Mouse (Mus musculus): ENCODE results near the gene Etl4. TPM values are rescaled to one million over a fixed set of nuclear protein-coding genes. Genes with fewer than 3 reads are reported as not detected.
A peak's percentile ranks its signal among the peaks of the same experiment; 100 is the strongest.

Gene Etl4
- polyA plus RNA-seq (2014; fragmentation: Nextera tagmentation; extraction: Ambion mirVana), result 33.4 and 34.7 TPM in 2 replicates

DNA sequence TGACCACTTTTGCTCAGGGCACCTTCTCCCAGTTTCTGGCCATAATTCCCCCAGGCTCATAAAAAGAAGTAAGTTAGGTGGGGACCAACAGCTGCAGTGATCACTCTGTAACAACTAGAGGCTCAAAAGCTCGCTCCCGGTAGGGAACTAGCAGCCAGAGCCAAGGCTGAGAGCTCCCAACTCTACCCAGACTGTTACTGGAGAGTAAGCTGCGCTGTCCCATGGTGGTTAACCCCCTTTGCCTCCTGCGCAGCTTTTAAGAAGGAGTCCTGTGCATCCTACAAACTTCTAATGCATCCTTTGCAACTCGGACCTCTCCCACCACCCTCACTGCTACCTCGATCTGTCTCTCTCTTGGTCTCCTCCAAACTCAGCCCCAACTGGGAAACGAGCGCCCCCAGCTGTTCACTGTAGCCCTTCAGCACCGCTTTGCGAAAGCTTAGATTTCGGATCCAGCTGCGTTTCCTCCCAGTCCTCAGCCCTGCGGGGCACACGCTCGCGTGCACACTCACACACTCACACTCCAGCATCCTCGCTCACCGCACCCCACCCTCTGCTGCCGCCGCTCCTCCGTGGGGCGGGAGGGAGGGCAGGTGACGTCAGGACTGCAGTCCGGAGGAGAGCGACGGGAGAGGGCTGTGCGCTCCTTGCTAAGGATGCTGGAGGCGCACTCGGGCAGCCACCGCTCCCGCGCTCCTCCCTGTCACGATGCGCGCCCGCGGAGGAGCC lies at the start of gene Etl4:
Gene Etl4, plus strand, starts transcription at position 610 of the 729 bp plus-strand sequence.
- Histone ChIP-seq H3K4me3 (ENCODE audit: low read depth, low read length) (peak within 1 kb of the TSS; percentile 44), H3K36me3 (ENCODE audit: insufficient read depth) (no peaks in the 10 kb centered on the region), H3K4me2 (peak within 1 kb of the TSS; percentile 90), H3K4me1 (ENCODE audit: insufficient read depth) (no peaks in the 10 kb centered on the region), H3K27ac (ENCODE audit: low read depth) (no peak within 1 kb of the TSS), H3K9me3 (ENCODE audit: low read depth, low read length) (no peaks in the 10 kb centered on the region), H3K9ac (peak within 1 kb of the TSS; percentile 33), H3K27me3 (ENCODE audit: insufficient read depth, low read length) (peaks cover 27% of the 10 kb centered on the region)
- DNase-seq, result peak; percentile 84
- ATAC-seq (ENCODE audit: insufficient read depth), result peak; percentile 91
- under 1% methylated on average over 31 of the region's 37 CpGs for WGBS
- TF ChIP-seq CTCF (IDR thresholded peaks at IDR 0.05; ENCODE audit: low read depth), result peak; percentile 64

DNA sequence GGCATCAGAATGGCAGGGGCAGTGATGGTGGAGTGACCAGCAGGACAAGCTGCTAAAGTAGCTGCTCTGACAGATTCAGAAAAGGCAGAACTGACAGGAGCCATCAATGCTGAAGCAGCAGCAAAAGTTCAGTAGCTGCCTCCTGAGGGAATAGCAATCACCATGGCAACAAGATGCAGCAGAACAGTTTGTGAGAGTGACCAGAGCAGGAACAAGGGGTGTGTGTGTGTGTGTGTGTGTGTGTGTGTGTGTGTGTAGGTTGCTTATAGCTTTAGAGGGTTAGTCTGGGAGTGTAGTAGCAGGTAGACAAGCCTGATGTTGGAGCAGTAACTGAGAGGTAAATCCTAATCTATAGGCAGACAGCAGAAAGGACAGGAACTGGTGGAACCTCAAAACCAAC lies 40.4 kb upstream of the Etl4 start:
- ATAC-seq (ENCODE audit: insufficient read depth) (no peak), DNase-seq (no peak)
- Histone ChIP-seq H3K9me3 (ENCODE audit: low read depth, low read length) (no peaks in the 10 kb centered on the region), H3K4me2 (no peak overlapping the region), H3K9ac (no peak overlapping the region), H3K27ac (ENCODE audit: low read depth) (no peak overlapping the region), H3K36me3 (ENCODE audit: insufficient read depth) (no peaks in the 10 kb centered on the region), H3K4me1 (ENCODE audit: insufficient read depth) (no peaks in the 10 kb centered on the region), H3K27me3 (ENCODE audit: insufficient read depth, low read length) (no peaks in the 10 kb centered on the region), H3K4me3 (ENCODE audit: low read depth, low read length) (no peak overlapping the region)
- TF ChIP-seq CTCF (IDR thresholded peaks at IDR 0.05; ENCODE audit: low read depth), result no peak

DNA sequence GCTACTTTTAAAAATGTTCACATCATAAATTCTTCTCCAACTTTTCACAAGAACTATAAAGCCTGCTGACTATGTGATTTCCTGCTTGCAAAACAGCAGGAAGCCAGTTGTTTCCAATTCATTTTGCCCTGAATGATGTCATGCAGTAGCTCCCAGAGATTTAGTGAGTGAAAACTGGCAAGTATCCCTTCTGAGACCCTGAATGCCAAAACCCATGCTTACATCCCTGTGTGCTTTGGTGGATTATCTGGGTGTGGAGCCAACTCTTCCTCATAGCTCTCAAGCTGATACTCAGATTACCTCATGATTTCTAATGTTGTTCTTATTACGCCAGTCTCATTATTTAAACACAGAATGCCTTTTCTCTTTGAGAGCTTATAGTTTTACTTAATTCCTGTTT lies 37.7 kb upstream of the Etl4 start:
- no peak for TF ChIP-seq CTCF (IDR thresholded peaks at IDR 0.05; ENCODE audit: low read depth)
- ATAC-seq (ENCODE audit: insufficient read depth), result no peak
- H3K4me3 ChIP-seq (ENCODE audit: low read depth, low read length), result no peak overlapping the region
- H3K9me3 ChIP-seq (ENCODE audit: low read depth, low read length), result no peaks in the 10 kb centered on the region
- no peaks in the 10 kb centered on the region for H3K4me1 ChIP-seq (ENCODE audit: insufficient read depth)
- no peak overlapping the region for H3K4me2 ChIP-seq
- 63% methylated on average over 1 of the region's 1 CpGs for WGBS
- H3K36me3 ChIP-seq (ENCODE audit: insufficient read depth), result no peaks in the 10 kb centered on the region
- DNase-seq, result peak; percentile 66
- no peak overlapping the region for H3K9ac ChIP-seq
- no peak overlapping the region for H3K27ac ChIP-seq (ENCODE audit: low read depth)
- H3K27me3 ChIP-seq (ENCODE audit: insufficient read depth, low read length), result no peaks in the 10 kb centered on the region

DNA sequence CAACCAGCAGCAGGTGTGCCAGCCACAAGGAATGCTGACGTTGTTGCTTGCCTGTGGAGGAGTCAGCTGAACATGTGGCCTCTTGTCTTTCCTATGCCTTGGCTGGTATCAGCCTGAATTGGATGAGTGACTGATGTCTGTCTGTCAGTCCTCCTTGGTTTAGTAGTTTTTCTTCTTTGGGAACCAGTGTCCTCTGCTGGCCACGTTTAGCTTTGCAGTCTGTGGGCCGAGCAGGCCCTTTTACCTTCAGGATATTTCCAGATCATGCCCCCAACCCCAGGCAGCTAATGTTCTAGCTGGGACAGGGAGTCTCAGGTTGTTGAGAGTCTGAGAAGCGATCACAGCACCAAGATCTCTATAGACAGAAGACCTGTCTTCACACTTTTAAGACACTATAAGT lies 18.7 kb upstream of the Etl4 start:
- H3K36me3 ChIP-seq (ENCODE audit: insufficient read depth), result no peaks in the 10 kb centered on the region
- no peaks in the 10 kb centered on the region for H3K27me3 ChIP-seq (ENCODE audit: insufficient read depth, low read length)
- DNase-seq (no peak), ATAC-seq (ENCODE audit: insufficient read depth) (no peak)
- no peak overlapping the region for H3K9ac ChIP-seq
- no peak overlapping the region for H3K27ac ChIP-seq (ENCODE audit: low read depth)
- H3K4me1 ChIP-seq (ENCODE audit: insufficient read depth), result no peaks in the 10 kb centered on the region
- peak; percentile 49 for TF ChIP-seq CTCF (IDR thresholded peaks at IDR 0.05; ENCODE audit: low read depth)
- WGBS, result 36% methylated on average over 4 of the region's 4 CpGs
- no peak overlapping the region for H3K4me3 ChIP-seq (ENCODE audit: low read depth, low read length)
- no peaks in the 10 kb centered on the region for H3K9me3 ChIP-seq (ENCODE audit: low read depth, low read length)
- no peak overlapping the region for H3K4me2 ChIP-seq

DNA sequence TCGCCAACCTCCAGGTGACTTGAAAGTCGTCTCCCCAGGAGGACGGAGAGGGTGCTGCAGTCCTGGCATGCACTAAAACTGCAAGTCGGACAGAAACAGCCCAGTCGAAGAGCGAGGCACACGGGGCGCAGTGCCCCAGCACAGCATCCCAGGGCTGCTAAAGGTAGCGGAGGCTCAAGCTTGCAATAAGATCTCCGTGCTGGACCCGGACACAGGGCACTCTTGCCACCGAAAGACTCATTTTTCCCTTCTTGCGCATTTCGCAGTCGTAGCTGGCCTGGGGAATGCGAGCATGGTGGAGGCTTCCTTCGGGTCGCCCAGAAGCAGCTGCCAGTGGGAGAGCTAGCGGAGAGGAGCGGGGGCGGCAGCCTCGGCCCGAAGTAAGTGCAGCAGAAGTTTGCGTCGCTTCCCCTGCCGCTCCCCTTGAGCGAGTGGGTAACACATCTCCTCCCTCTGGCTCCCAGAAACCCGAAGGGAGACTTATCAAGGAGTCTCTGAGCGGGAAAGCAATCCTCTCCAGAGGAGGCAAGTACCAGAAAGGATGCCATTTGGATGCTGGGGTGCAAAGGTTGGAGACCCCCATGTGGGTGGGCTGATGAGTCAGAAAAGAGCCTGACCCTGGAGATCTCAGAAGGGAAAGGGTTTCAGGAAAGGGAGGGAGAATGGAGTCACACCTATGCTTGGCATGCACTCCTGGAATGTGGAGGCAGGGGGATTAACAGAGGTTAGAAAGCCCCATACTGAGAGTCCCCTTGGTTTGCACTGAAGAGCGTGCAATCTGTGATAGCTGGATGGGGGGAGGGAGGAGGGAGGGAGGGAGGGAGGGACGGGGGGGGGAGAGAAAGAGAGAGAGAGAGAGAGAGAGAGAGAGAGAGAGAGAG lies 560 bp downstream of the Etl4 start:
- TF ChIP-seq CTCF (IDR thresholded peaks at IDR 0.05; ENCODE audit: low read depth), result no peak
- Histone ChIP-seq H3K4me1 (ENCODE audit: insufficient read depth) (no peaks in the 10 kb centered on the region), H3K27ac (ENCODE audit: low read depth) (no peak overlapping the region), H3K9me3 (ENCODE audit: low read depth, low read length) (no peaks in the 10 kb centered on the region), H3K27me3 (ENCODE audit: insufficient read depth, low read length) (peaks cover 27% of the 10 kb centered on the region), H3K4me3 (ENCODE audit: low read depth, low read length) (peak overlapping the region; percentile 44), H3K36me3 (ENCODE audit: insufficient read depth) (no peaks in the 10 kb centered on the region), H3K9ac (peak overlapping the region; percentile 33; the same call in 1 of the 2 replicates), H3K4me2 (peak overlapping the region; percentile 90)
- DNase-seq, result peak; percentile 42
- WGBS, result 1% methylated on average over 31 of the region's 31 CpGs
- peak; percentile 68 for ATAC-seq (ENCODE audit: insufficient read depth)

DNA sequence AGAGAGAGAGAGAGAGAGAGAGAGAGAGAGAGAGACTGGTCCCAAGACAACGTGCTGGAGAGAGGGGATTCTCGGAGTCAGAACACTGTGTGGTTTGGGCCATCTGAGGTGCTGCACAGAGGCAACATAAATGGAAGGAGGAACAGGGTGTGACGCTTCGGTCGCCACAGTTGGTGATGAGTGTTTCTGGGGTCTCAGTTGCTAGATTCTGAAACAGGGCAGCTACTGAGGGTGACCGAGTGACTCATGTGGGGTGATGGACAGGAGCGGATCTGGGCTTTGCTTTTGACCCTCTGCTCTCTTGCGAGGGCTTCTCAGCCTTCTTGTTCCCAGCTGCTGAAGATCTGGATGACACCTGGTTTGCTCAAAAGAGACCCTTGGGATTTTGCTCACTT lies 1.2 kb downstream of the Etl4 start:
- H3K36me3 ChIP-seq (ENCODE audit: insufficient read depth), result no peaks in the 10 kb centered on the region
- DNase-seq, result no peak
- no peak overlapping the region for H3K27ac ChIP-seq (ENCODE audit: low read depth)
- H3K4me2 ChIP-seq, result no peak overlapping the region
- no peak for ATAC-seq (ENCODE audit: insufficient read depth)
- H3K27me3 ChIP-seq (ENCODE audit: insufficient read depth, low read length), result peaks cover 27% of the 10 kb centered on the region
- H3K4me3 ChIP-seq (ENCODE audit: low read depth, low read length), result no peak overlapping the region
- 3% methylated on average over 8 of the region's 8 CpGs for WGBS
- H3K4me1 ChIP-seq (ENCODE audit: insufficient read depth), result no peaks in the 10 kb centered on the region
- no peak overlapping the region for H3K9ac ChIP-seq
- no peaks in the 10 kb centered on the region for H3K9me3 ChIP-seq (ENCODE audit: low read depth, low read length)
- no peak for TF ChIP-seq CTCF (IDR thresholded peaks at IDR 0.05; ENCODE audit: low read depth)

DNA sequence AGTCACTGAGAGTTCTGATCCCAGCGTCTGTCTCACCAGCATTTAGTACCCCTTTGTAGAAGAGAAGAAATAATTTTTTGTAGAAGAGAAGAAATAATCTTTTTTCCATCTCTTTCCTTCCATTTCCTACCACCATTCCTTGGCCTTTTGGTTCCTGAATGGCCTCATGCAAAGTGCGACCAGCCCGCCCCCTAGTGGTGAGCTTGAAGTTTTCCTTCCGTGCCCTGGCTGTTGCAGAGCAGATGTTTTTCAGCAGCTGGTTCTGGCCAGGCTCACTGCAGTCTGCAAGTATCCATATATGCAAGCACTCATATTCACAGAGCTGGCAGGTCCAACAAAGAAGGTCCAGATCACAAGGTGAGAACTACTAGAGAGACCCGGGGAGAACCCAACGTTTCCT lies 9.6 kb downstream of the Etl4 start:
- WGBS, result 18% methylated on average over 6 of the region's 6 CpGs
- no peak overlapping the region for H3K27ac ChIP-seq (ENCODE audit: low read depth)
- H3K4me2 ChIP-seq, result no peak overlapping the region
- peak; percentile 91 for TF ChIP-seq CTCF (IDR thresholded peaks at IDR 0.05; ENCODE audit: low read depth)
- no peaks in the 10 kb centered on the region for H3K27me3 ChIP-seq (ENCODE audit: insufficient read depth, low read length)
- H3K4me3 ChIP-seq (ENCODE audit: low read depth, low read length), result no peak overlapping the region
- peak; percentile 52; the same call in 1 of the 2 replicates for ATAC-seq (ENCODE audit: insufficient read depth)
- H3K9me3 ChIP-seq (ENCODE audit: low read depth, low read length), result no peaks in the 10 kb centered on the region
- peak; percentile 84 for DNase-seq
- H3K9ac ChIP-seq, result no peak overlapping the region
- H3K4me1 ChIP-seq (ENCODE audit: insufficient read depth), result no peaks in the 10 kb centered on the region
- H3K36me3 ChIP-seq (ENCODE audit: insufficient read depth), result no peaks in the 10 kb centered on the region

Measured in lung, embryonic 14.5 days (tissue).